Mouse (Mus musculus): Measurements from ENCODE around the gene Sav1. TPM values are rescaled to one million over a fixed set of nuclear protein-coding genes. Genes with fewer than 3 reads are reported as not detected.

Sav1 gene
- polyA plus RNA-seq, 1 experiment, result 48.8 TPM

- Histone ChIP-seq H3K27me3 (ENCODE audit: control insufficient read depth, insufficient read depth, low read length, poor library complexity, severe bottlenecking) (no peaks in the 10 kb centered on the region), H3K36me3 (ENCODE audit: control insufficient read depth, insufficient read depth, low read length, poor library complexity, severe bottlenecking) (no peaks in the 10 kb centered on the region), H3K4me1 (ENCODE audit: control insufficient read depth, insufficient read depth, low read length) (no peaks in the 10 kb centered on the region), H3K4me3 (ENCODE audit: low read depth, low read length) (no peak overlapping the region), H3K9me3 (replicated peaks; ENCODE audit: control insufficient read depth, insufficient read depth, low read length, poor library complexity, severe bottlenecking) (no peaks in the 10 kb centered on the region; the same call in 1 of the 2 replicates), H3K9ac (ENCODE audit: low read depth, poor library complexity, severe bottlenecking) (no peak overlapping the region), H3K27ac (ENCODE audit: insufficient read depth, low read length) (no peak overlapping the region)
- TF ChIP-seq CTCF (IDR thresholded peaks at IDR 0.05; ENCODE audit: low read depth, low read length) (no peak), POLR2A (IDR thresholded peaks at IDR 0.05; ENCODE audit: insufficient read depth, low read length) (no peak), EP300 (IDR thresholded peaks at IDR 0.05; ENCODE audit: insufficient read depth, low read depth, low read length) (no peak)
These were observed 24.9 kb upstream of the Sav1 start for GRCm38 (mm10) chr12:70011681-70012080.

GRCm38 (mm10) chr12:70010356-70010755 is 23.6 kb upstream of the Sav1 start:
- Histone ChIP-seq H3K4me1 (ENCODE audit: control insufficient read depth, insufficient read depth, low read length) (no peaks in the 10 kb centered on the region), H3K9me3 (replicated peaks; ENCODE audit: control insufficient read depth, insufficient read depth, low read length, poor library complexity, severe bottlenecking) (no peaks in the 10 kb centered on the region; the same call in 1 of the 2 replicates), H3K27ac (ENCODE audit: insufficient read depth, low read length) (no peak overlapping the region), H3K36me3 (ENCODE audit: control insufficient read depth, insufficient read depth, low read length, poor library complexity, severe bottlenecking) (no peaks in the 10 kb centered on the region), H3K27me3 (ENCODE audit: control insufficient read depth, insufficient read depth, low read length, poor library complexity, severe bottlenecking) (no peaks in the 10 kb centered on the region), H3K4me3 (ENCODE audit: low read depth, low read length) (no peak overlapping the region), H3K9ac (ENCODE audit: low read depth, poor library complexity, severe bottlenecking) (no peak overlapping the region)
- TF ChIP-seq CTCF (IDR thresholded peaks at IDR 0.05; ENCODE audit: low read depth, low read length), result no peak
- TF ChIP-seq POLR2A (IDR thresholded peaks at IDR 0.05; ENCODE audit: insufficient read depth, low read length), result no peak
- TF ChIP-seq EP300 (IDR thresholded peaks at IDR 0.05; ENCODE audit: insufficient read depth, low read depth, low read length), result no peak

GRCm38 (mm10) chr12:70005103-70005502 is 18.3 kb upstream of the Sav1 start:
- H3K27ac ChIP-seq (ENCODE audit: insufficient read depth, low read length), result no peak overlapping the region
- no peaks in the 10 kb centered on the region for H3K36me3 ChIP-seq (ENCODE audit: control insufficient read depth, insufficient read depth, low read length, poor library complexity, severe bottlenecking)
- no peaks in the 10 kb centered on the region for H3K9me3 ChIP-seq (replicated peaks; ENCODE audit: control insufficient read depth, insufficient read depth, low read length, poor library complexity, severe bottlenecking)
- H3K4me1 ChIP-seq (ENCODE audit: control insufficient read depth, insufficient read depth, low read length), result no peaks in the 10 kb centered on the region
- H3K27me3 ChIP-seq (ENCODE audit: control insufficient read depth, insufficient read depth, low read length, poor library complexity, severe bottlenecking), result no peaks in the 10 kb centered on the region
- no peak overlapping the region for H3K9ac ChIP-seq (ENCODE audit: low read depth, poor library complexity, severe bottlenecking)
- H3K4me3 ChIP-seq (ENCODE audit: low read depth, low read length), result no peak overlapping the region
- TF ChIP-seq EP300 (IDR thresholded peaks at IDR 0.05; ENCODE audit: insufficient read depth, low read depth, low read length) (no peak), CTCF (IDR thresholded peaks at IDR 0.05; ENCODE audit: low read depth, low read length) (no peak), POLR2A (IDR thresholded peaks at IDR 0.05; ENCODE audit: insufficient read depth, low read length) (no peak)

GRCm38 (mm10) chr12:69998186-69998983 is 11.6 kb upstream of the Sav1 start:
- Histone ChIP-seq H3K4me1 (ENCODE audit: control insufficient read depth, insufficient read depth, low read length) (no peaks in the 10 kb centered on the region), H3K9me3 (replicated peaks; ENCODE audit: control insufficient read depth, insufficient read depth, low read length, poor library complexity, severe bottlenecking) (0 out of 2 replicates have a peak, but pooled peaks cover 2% of the 10 kb centered on the region), H3K27ac (ENCODE audit: insufficient read depth, low read length) (no peak overlapping the region), H3K27me3 (ENCODE audit: control insufficient read depth, insufficient read depth, low read length, poor library complexity, severe bottlenecking) (no peaks in the 10 kb centered on the region; the same call in 1 of the 2 replicates), H3K9ac (ENCODE audit: low read depth, poor library complexity, severe bottlenecking) (no peak overlapping the region), H3K4me3 (ENCODE audit: low read depth, low read length) (no peak overlapping the region), H3K36me3 (ENCODE audit: control insufficient read depth, insufficient read depth, low read length, poor library complexity, severe bottlenecking) (no peaks in the 10 kb centered on the region)
- TF ChIP-seq EP300 (IDR thresholded peaks at IDR 0.05; ENCODE audit: insufficient read depth, low read depth, low read length) (no peak), CTCF (IDR thresholded peaks at IDR 0.05; ENCODE audit: low read depth, low read length) (no peak), POLR2A (IDR thresholded peaks at IDR 0.05; ENCODE audit: insufficient read depth, low read length) (no peak)

- no peak for TF ChIP-seq CTCF (IDR thresholded peaks at IDR 0.05; ENCODE audit: low read depth, low read length)
- TF ChIP-seq EP300 (IDR thresholded peaks at IDR 0.05; ENCODE audit: insufficient read depth, low read depth, low read length), result no peak
- TF ChIP-seq POLR2A (IDR thresholded peaks at IDR 0.05; ENCODE audit: insufficient read depth, low read length), result no peak
- H3K27ac ChIP-seq (ENCODE audit: insufficient read depth, low read length), result no peak overlapping the region
- no peak overlapping the region for H3K9ac ChIP-seq (ENCODE audit: low read depth, poor library complexity, severe bottlenecking)
- H3K27me3 ChIP-seq (ENCODE audit: control insufficient read depth, insufficient read depth, low read length, poor library complexity, severe bottlenecking), result no peaks in the 10 kb centered on the region; the same call in 1 of the 2 replicates
- 0 out of 2 replicates have a peak, but pooled peaks cover 2% of the 10 kb centered on the region for H3K9me3 ChIP-seq (replicated peaks; ENCODE audit: control insufficient read depth, insufficient read depth, low read length, poor library complexity, severe bottlenecking)
- no peaks in the 10 kb centered on the region for H3K36me3 ChIP-seq (ENCODE audit: control insufficient read depth, insufficient read depth, low read length, poor library complexity, severe bottlenecking)
- H3K4me1 ChIP-seq (ENCODE audit: control insufficient read depth, insufficient read depth, low read length), result no peaks in the 10 kb centered on the region
- H3K4me3 ChIP-seq (ENCODE audit: low read depth, low read length), result no peak overlapping the region
These were observed 8.6 kb upstream of the Sav1 start for GRCm38 (mm10) chr12:69995382-69995781.

- Histone ChIP-seq H3K36me3 (ENCODE audit: control insufficient read depth, insufficient read depth, low read length, poor library complexity, severe bottlenecking) (peaks cover 26% of the 10 kb centered on the region), H3K9ac (ENCODE audit: low read depth, poor library complexity, severe bottlenecking) (peak overlapping the region; percentile 93), H3K4me3 (ENCODE audit: low read depth, low read length) (peak overlapping the region; percentile 85), H3K9me3 (replicated peaks; ENCODE audit: control insufficient read depth, insufficient read depth, low read length, poor library complexity, severe bottlenecking) (no peaks in the 10 kb centered on the region), H3K4me1 (ENCODE audit: control insufficient read depth, insufficient read depth, low read length) (no peaks in the 10 kb centered on the region), H3K27me3 (ENCODE audit: control insufficient read depth, insufficient read depth, low read length, poor library complexity, severe bottlenecking) (no peaks in the 10 kb centered on the region), H3K27ac (ENCODE audit: insufficient read depth, low read length) (no peak overlapping the region)
- TF ChIP-seq EP300 (IDR thresholded peaks at IDR 0.05; ENCODE audit: insufficient read depth, low read depth, low read length), result no peak
- TF ChIP-seq POLR2A (IDR thresholded peaks at IDR 0.05; ENCODE audit: insufficient read depth, low read length), result no peak
- TF ChIP-seq CTCF (IDR thresholded peaks at IDR 0.05; ENCODE audit: low read depth, low read length), result no peak
These were observed 500 bp downstream of the Sav1 start for GRCm38 (mm10) chr12:69986241-69986762.
